Mouse (Mus musculus): ENCODE results near the gene Ephb2. TPM values are rescaled to one million over a fixed set of nuclear protein-coding genes. Genes with fewer than 3 reads are reported as not detected.

Ephb2 gene
- polyA plus RNA-seq, 1 experiment, result 21.7 TPM

DNA sequence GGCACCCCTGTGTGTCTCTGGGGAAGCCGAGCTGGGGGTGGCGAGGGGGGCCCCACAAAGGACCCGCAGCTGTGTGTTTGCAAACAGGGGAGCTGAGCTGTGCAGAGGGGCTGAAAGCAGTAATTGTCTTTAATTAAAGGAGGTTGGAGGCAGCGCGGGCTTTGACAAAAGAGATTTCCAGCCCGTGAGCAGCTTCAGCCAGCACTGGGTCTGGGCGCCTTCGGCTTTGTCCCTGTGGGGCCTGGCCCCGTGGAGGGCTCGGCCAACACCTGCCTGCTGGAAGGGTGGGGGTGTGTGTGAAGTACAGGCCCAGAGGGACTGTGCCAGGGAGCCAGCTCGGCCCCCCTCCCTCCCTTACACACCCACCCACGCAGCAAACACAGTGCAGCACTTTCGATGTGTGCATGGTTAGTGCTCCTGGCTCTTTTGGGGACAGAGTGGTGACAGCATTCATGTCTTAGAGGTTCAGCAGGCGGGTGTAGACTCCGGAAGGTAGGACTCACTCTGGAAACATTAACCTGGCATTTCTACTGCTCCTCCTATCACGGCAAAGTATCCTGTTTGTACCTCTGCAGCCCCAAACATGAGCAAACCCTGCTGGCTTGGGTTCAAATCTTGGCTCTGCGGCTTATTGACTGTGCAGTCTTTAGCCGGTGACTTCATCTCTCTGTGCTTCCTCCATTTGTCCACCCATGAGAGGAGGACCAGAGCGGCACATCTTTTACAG is 85.8 kb downstream of the Ephb2 start:
- Histone ChIP-seq H3K79me2 (ENCODE audit: control insufficient read depth, insufficient read depth) (no peaks in the 10 kb centered on the region), H3K27me3 (ENCODE audit: control insufficient read depth, insufficient read depth, insufficient read length) (no peaks in the 10 kb centered on the region), H3ac (ENCODE audit: control insufficient read depth, insufficient read length) (no peak overlapping the region), H3K4me3 (no peak overlapping the region), H3K36me3 (ENCODE audit: control insufficient read depth, insufficient read depth) (no peaks in the 10 kb centered on the region), H3K4me2 (ENCODE audit: low read depth) (no peak overlapping the region)
- TF ChIP-seq USF1 (IDR thresholded peaks at IDR 0.05; ENCODE audit: low read depth) (no peak), POLR2A (IDR thresholded peaks at IDR 0.05; ENCODE audit: insufficient read length, low read depth) (no peak), MYOD1 (IDR thresholded peaks at IDR 0.05; ENCODE audit: control insufficient read depth in 1 of 3, insufficient read length in 2 of 3, low read depth in 2 of 3) (no peak), REST (IDR thresholded peaks at IDR 0.05; ENCODE audit: insufficient read depth, insufficient read length) (no peak), MYOG (IDR thresholded peaks at IDR 0.05; ENCODE audit: control insufficient read depth in 1 of 3, insufficient read depth in 1 of 3, insufficient read length in 2 of 3, low read depth in 2 of 3) (no peak), TCF3 (IDR thresholded peaks at IDR 0.05; ENCODE audit: insufficient read length, low read depth) (no peak), MAX (IDR thresholded peaks at IDR 0.05; ENCODE audit: low read depth) (no peak), POLR2AphosphoS2 (IDR thresholded peaks at IDR 0.05; ENCODE audit: insufficient read length, low read depth) (no peak)

DNA sequence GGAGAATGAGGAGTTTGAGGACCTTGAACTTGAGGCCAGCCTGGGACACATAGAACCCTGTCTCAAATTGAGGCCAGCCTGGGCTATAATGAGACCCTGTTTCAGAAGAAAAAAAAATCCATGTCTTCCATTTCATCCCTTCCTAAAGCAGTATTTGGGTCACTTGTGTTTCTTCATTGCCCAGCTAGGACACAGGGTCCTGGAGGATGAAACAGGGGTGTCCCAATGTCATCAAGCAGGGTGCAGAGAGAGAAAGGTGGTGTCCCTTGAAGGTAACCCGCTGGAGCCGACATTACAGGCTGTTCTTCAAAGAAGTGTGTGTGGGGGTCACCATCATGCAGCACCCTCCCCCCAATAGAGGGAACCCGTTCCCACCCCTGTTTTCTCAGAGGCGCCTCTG is 86.4 kb downstream of the Ephb2 start:
- no peak for TF ChIP-seq MYOG (IDR thresholded peaks at IDR 0.05; ENCODE audit: control insufficient read depth in 1 of 3, insufficient read depth in 1 of 3, insufficient read length in 2 of 3, low read depth in 2 of 3)
- Histone ChIP-seq H3K4me2 (ENCODE audit: low read depth) (no peak overlapping the region), H3K79me2 (ENCODE audit: control insufficient read depth, insufficient read depth) (no peaks in the 10 kb centered on the region), H3K36me3 (ENCODE audit: control insufficient read depth, insufficient read depth) (no peaks in the 10 kb centered on the region), H3ac (ENCODE audit: control insufficient read depth, insufficient read length) (no peak overlapping the region), H3K4me3 (no peak overlapping the region), H3K27me3 (ENCODE audit: control insufficient read depth, insufficient read depth, insufficient read length) (no peaks in the 10 kb centered on the region)

DNA sequence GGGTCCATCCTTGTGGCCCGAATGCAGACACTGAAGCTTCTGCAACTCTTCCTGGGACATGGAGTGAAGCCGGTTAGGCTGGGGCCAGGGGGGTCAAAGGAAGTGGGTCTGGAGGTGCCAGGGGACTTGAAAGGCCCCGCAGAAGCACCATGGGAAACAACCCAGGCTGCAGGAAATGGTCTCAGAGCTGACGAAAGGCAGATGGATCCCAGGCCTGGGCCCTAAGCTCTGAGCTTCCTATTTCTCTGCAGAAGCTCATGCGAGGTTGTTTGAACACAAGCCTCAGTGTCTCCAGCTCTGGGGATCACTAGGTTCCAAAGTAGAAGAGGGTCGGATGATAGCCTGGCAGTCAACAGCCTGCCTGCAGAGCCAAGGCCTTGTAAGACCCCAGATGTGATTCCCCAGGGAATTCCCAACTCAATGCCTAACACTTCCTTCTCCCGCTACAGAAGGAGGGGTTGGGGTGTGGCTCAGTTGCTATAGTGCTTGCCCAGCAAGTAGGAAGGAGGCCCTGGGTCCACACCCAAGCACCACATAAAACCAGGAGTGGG is 86.9 kb downstream of the Ephb2 start:
- Histone ChIP-seq H3K4me3 (no peak overlapping the region), H3ac (ENCODE audit: control insufficient read depth, insufficient read length) (no peak overlapping the region), H3K27me3 (ENCODE audit: control insufficient read depth, insufficient read depth, insufficient read length) (no peaks in the 10 kb centered on the region), H3K36me3 (ENCODE audit: control insufficient read depth, insufficient read depth) (no peaks in the 10 kb centered on the region), H3K79me2 (ENCODE audit: control insufficient read depth, insufficient read depth) (no peaks in the 10 kb centered on the region), H3K4me2 (ENCODE audit: low read depth) (no peak overlapping the region)
- TF ChIP-seq MYOG (IDR thresholded peaks at IDR 0.05; ENCODE audit: control insufficient read depth in 1 of 3, insufficient read depth in 1 of 3, insufficient read length in 2 of 3, low read depth in 2 of 3) (no peak), TCF12 (IDR thresholded peaks at IDR 0.05; ENCODE audit: insufficient read depth, poor library complexity, severe bottlenecking) (no peak), MAX (IDR thresholded peaks at IDR 0.05; ENCODE audit: low read depth) (no peak), USF1 (IDR thresholded peaks at IDR 0.05; ENCODE audit: low read depth) (no peak), SRF (IDR thresholded peaks at IDR 0.05; ENCODE audit: control insufficient read depth, insufficient read length, low read depth) (no peak), POLR2A (IDR thresholded peaks at IDR 0.05; ENCODE audit: insufficient read length, low read depth) (no peak)

DNA sequence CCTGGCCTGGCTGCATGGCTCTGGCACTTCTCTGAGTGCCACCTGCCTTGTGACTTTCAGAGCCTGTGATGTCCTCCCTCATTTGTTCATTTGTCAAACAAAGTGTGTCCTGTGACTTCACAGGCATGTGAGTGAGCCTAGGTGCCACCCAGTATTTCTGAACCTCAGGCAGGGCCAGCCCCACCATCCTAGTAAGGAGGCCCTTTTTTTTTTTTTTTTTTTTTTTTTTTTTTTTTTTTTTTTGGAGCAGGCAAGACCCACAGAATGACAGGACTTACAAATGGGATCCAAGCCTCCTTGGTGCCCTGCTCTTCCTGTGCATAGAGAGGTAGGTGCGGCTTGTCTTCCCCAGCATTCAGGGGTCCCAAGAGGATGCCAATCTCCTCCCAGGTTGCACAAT is 89.3 kb downstream of the Ephb2 start:
- H3K27me3 ChIP-seq (ENCODE audit: control insufficient read depth, insufficient read depth, insufficient read length), result no peaks in the 10 kb centered on the region
- H3K36me3 ChIP-seq (ENCODE audit: control insufficient read depth, insufficient read depth), result no peaks in the 10 kb centered on the region
- no peak overlapping the region for H3ac ChIP-seq (ENCODE audit: control insufficient read depth, insufficient read length)
- H3K4me2 ChIP-seq (ENCODE audit: low read depth), result no peak overlapping the region
- TF ChIP-seq POLR2AphosphoS2 (IDR thresholded peaks at IDR 0.05; ENCODE audit: insufficient read length, low read depth) (no peak), MYOD1 (IDR thresholded peaks at IDR 0.05; ENCODE audit: control insufficient read depth in 1 of 3, insufficient read length in 2 of 3, low read depth in 2 of 3) (no peak), REST (IDR thresholded peaks at IDR 0.05; ENCODE audit: insufficient read depth, insufficient read length) (no peak), SRF (IDR thresholded peaks at IDR 0.05; ENCODE audit: control insufficient read depth, insufficient read length, low read depth) (no peak), CEBPB (IDR thresholded peaks at IDR 0.05; ENCODE audit: insufficient read depth, poor library complexity, severe bottlenecking) (no peak)
- no peaks in the 10 kb centered on the region for H3K79me2 ChIP-seq (ENCODE audit: control insufficient read depth, insufficient read depth)
- no peak overlapping the region for H3K4me3 ChIP-seq

DNA sequence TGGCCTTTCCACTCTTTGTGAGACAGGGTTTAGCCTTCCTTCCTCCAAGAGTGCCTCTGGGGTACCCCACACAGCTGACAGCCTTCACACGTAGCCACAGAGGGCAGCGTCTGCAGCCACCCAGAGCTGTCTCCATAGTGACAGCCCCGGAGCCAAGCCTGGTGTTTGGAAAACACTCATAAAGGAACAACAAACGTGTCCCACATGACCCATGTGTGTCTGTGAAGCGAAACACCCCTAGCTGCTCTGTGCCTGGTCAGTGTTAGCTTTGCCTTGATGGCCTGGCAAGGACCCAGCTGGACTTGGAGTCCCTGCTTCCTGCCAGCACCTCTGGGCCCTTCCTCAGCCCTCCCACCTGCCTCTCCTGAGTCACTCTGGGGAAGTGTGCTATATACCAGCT is 93.1 kb downstream of the Ephb2 start:
- Histone ChIP-seq H3K79me2 (ENCODE audit: control insufficient read depth, insufficient read depth) (no peaks in the 10 kb centered on the region), H3K4me3 (no peak overlapping the region), H3K36me3 (ENCODE audit: control insufficient read depth, insufficient read depth) (no peaks in the 10 kb centered on the region), H3K27me3 (ENCODE audit: control insufficient read depth, insufficient read depth, insufficient read length) (no peaks in the 10 kb centered on the region), H3ac (ENCODE audit: control insufficient read depth, insufficient read length) (no peak overlapping the region), H3K4me2 (ENCODE audit: low read depth) (no peak overlapping the region)
- TF ChIP-seq REST (IDR thresholded peaks at IDR 0.05; ENCODE audit: insufficient read depth, insufficient read length), result no peak
- no peak for TF ChIP-seq TCF12 (IDR thresholded peaks at IDR 0.05; ENCODE audit: insufficient read depth, poor library complexity, severe bottlenecking)
- TF ChIP-seq MYOD1 (IDR thresholded peaks at IDR 0.05; ENCODE audit: control insufficient read depth in 1 of 3, insufficient read length in 2 of 3, low read depth in 2 of 3), result no peak
- TF ChIP-seq MYOG (IDR thresholded peaks at IDR 0.05; ENCODE audit: control insufficient read depth in 1 of 3, insufficient read depth in 1 of 3, insufficient read length in 2 of 3, low read depth in 2 of 3), result no peak
- no peak for TF ChIP-seq POLR2A (IDR thresholded peaks at IDR 0.05; ENCODE audit: insufficient read length, low read depth)
- TF ChIP-seq USF1 (IDR thresholded peaks at IDR 0.05; ENCODE audit: low read depth), result no peak
- no peak for TF ChIP-seq CEBPB (IDR thresholded peaks at IDR 0.05; ENCODE audit: insufficient read depth, poor library complexity, severe bottlenecking)
- no peak for TF ChIP-seq POLR2AphosphoS2 (IDR thresholded peaks at IDR 0.05; ENCODE audit: insufficient read length, low read depth)
- no peak for TF ChIP-seq MAX (IDR thresholded peaks at IDR 0.05; ENCODE audit: low read depth)
- TF ChIP-seq SRF (IDR thresholded peaks at IDR 0.05; ENCODE audit: control insufficient read depth, insufficient read length, low read depth), result no peak
- no peak for TF ChIP-seq TCF3 (IDR thresholded peaks at IDR 0.05; ENCODE audit: insufficient read length, low read depth)

All from myocyte (in vitro differentiated cells).